Mouse (Mus musculus) G1E (cell line): ENCODE data around the gene Hoxb3. TPM values are rescaled to one million over a fixed set of nuclear protein-coding genes. Genes with fewer than 3 reads are reported as not detected.

Experiments used
- ATAC-seq: 2 replicates; pipeline ENCODE4 v1.8.0; 2016; ENCODE audit warnings: mild to moderate bottlenecking; ENCODE audit not compliant: insufficient number of reproducible peaks, poor library complexity, low FRiP score, severe bottlenecking; ENCODE audit errors: extremely low read depth
- DNase-seq: peaks from one replicate; pipeline ENCODE4 v3.0.0; 2012; ENCODE audit warnings: low spot score
- H3K27me3 ChIP-seq: 2 replicates; pipeline ENCODE4 v1.6.1; 2012; ENCODE audit warnings: mild to moderate bottlenecking, low read length, inconsistent platforms; ENCODE audit not compliant: insufficient read depth
- H3K36me3 ChIP-seq: replicated peaks from 2 replicates; pipeline ENCODE3; 2012; ENCODE audit warnings: mild to moderate bottlenecking, inconsistent platforms
- H3K4me1 ChIP-seq: 2 replicates; pipeline ENCODE4 v1.6.1; 2012; ENCODE audit warnings: low read depth, low read length, inconsistent platforms, mixed read lengths; ENCODE audit not compliant: insufficient read depth
- H3K4me3 ChIP-seq: 2 replicates; pipeline ENCODE4 v1.5.1; 2012; ENCODE audit warnings: low read depth, mild to moderate bottlenecking, inconsistent platforms, low read length, moderate library complexity, mixed read lengths
- H3K9me3 ChIP-seq: replicated peaks from 2 replicates; pipeline ENCODE4 v1.6.1; 2012; ENCODE audit warnings: inconsistent platforms
- CTCF ChIP-seq: IDR thresholded peaks from 2 replicates; pipeline ENCODE4 v1.5.1; 2012; ENCODE audit warnings: low read depth, low read length, inconsistent platforms, mixed read lengths
- GATA1 ChIP-seq: IDR thresholded peaks from 2 replicates; pipeline ENCODE4 v1.6.1; 2012; ENCODE audit warnings: borderline replicate concordance, low read length, inconsistent platforms, mixed read lengths
- GATA2 ChIP-seq: IDR thresholded peaks from 2 replicates; pipeline ENCODE4 v1.6.1; 2012; ENCODE audit warnings: low read depth, low read length, inconsistent platforms, borderline replicate concordance
- POLR2AphosphoS5 ChIP-seq: IDR thresholded peaks from 2 replicates; pipeline ENCODE4 v1.6.1; 2012; ENCODE audit warnings: low read depth, low read length, inconsistent platforms; ENCODE audit not compliant: insufficient replicate concordance
- TAL1 ChIP-seq: conservative IDR thresholded peaks from 2 replicates; pipeline ENCODE4 v1.6.1; 2012; ENCODE audit warnings: low read depth, low read length, inconsistent platforms, mixed read lengths
- polyA plus RNA-seq: library from polyadenylated mRNA; stranded (reverse); fragments of >175 nt; gene quantifications from 2 replicates; pipeline ENCODE4 v1.2.3, GENCODE M21; 2012
- total RNA-seq, 2 experiments: library from RNA; stranded (forward) in 1 of 2; stranded (reverse) in 1 of 2; fragments of 200-1000 nt in 1 of 2; fragments of >200 nt in 1 of 2; fragmentation: Nextera tagmentation in 1 of 2; gene quantifications; 2 replicates each; pipeline ENCODE4 v1.2.3; 2014 to 2017

Hoxb3 gene
- total and polyA plus RNA-seq, 3 experiments: 0.08 to 0.16 TPM; not detected in 1

- Histone ChIP-seq H3K36me3 (no peaks in the 10 kb centered on the region), H3K4me1 (no peaks in the 10 kb centered on the region), H3K27me3 (peaks cover 83% of the 10 kb centered on the region), H3K4me3 (no peak overlapping the region), H3K9me3 (no peaks in the 10 kb centered on the region)
- DNase-seq: no peak
- TF ChIP-seq CTCF (no peak), GATA2 (no peak), GATA1 (no peak), TAL1 (no peak), POLR2AphosphoS5 (no peak)
- ATAC-seq: no peak
Measured at GRCm38 (mm10) chr11:96284041-96284749, 38.9 kb upstream of the Hoxb3 start.

- Histone ChIP-seq H3K36me3 (no peaks in the 10 kb centered on the region), H3K4me3 (no peak overlapping the region), H3K27me3 (peaks cover 83% of the 10 kb centered on the region), H3K4me1 (no peaks in the 10 kb centered on the region), H3K9me3 (no peaks in the 10 kb centered on the region)
- no peak for DNase-seq
- TF ChIP-seq GATA1: no peak
- TF ChIP-seq GATA2: no peak
- ATAC-seq: no peak
Measured at GRCm38 (mm10) chr11:96284774-96285734, 38.1 kb upstream of the Hoxb3 start.

GRCm38 (mm10) chr11:96285771-96286738, 37.1 kb upstream of the Hoxb3 start, which contains the start of gene Hoxb7:
TSS of gene Hoxb7 (plus strand) at chr11:96286623.
- Histone ChIP-seq H3K9me3 (no peaks in the 10 kb centered on the region), H3K27me3 (peaks cover 81% of the 10 kb centered on the region), H3K4me1 (no peaks in the 10 kb centered on the region), H3K36me3 (no peaks in the 10 kb centered on the region), H3K4me3 (no peak within 1 kb of the TSS)
- ATAC-seq: no peak
- DNase-seq: no peak
- no peak for TF ChIP-seq TAL1
- TF ChIP-seq CTCF: no peak
- no peak for TF ChIP-seq POLR2AphosphoS5
- TF ChIP-seq GATA2: no peak
- no peak for TF ChIP-seq GATA1

- Histone ChIP-seq H3K36me3 (no peaks in the 10 kb centered on the region), H3K4me3 (no peak overlapping the region)
- no peak for ATAC-seq
Measured at GRCm38 (mm10) chr11:96286739-96287385, 36.3 kb upstream of the Hoxb3 start.

GRCm38 (mm10) chr11:96287411-96287810, 35.7 kb upstream of the Hoxb3 start:
- no peaks in the 10 kb centered on the region for H3K4me1 ChIP-seq
- H3K9me3 ChIP-seq: no peaks in the 10 kb centered on the region
- H3K4me3 ChIP-seq: no peak overlapping the region
- ATAC-seq: no peak
- no peaks in the 10 kb centered on the region for H3K36me3 ChIP-seq
- TF ChIP-seq POLR2AphosphoS5 (no peak), TAL1 (no peak), GATA1 (no peak), CTCF (no peak), GATA2 (no peak)
- no peak for DNase-seq
- peaks cover 80% of the 10 kb centered on the region for H3K27me3 ChIP-seq

More at GRCm38 (mm10) chr11:96286739-96287385, 36.3 kb upstream of the Hoxb3 start:
- H3K4me1 ChIP-seq: no peaks in the 10 kb centered on the region
- H3K9me3 ChIP-seq: no peaks in the 10 kb centered on the region
- DNase-seq: no peak
- H3K27me3 ChIP-seq: peaks cover 80% of the 10 kb centered on the region
- TF ChIP-seq GATA2 (no peak), TAL1 (no peak), POLR2AphosphoS5 (no peak), GATA1 (no peak), CTCF (no peak)
